Mouse (Mus musculus) stomach, embryonic 14.5 days (tissue): Measurements from ENCODE around the gene Gtse1. TPM values are rescaled to one million over a fixed set of nuclear protein-coding genes. Genes with fewer than 3 reads are reported as not detected.

Source experiments
- ATAC-seq: fragments of 200-750 bp; cut with Nextera tagmentation; 2 replicates; pipeline ENCODE4 v1.8.0; 2017; ENCODE audit warnings: low read depth, moderate TSS enrichment; ENCODE audit not compliant: insufficient number of reproducible peaks, insufficient read depth, low FRiP score
- H3K27ac ChIP-seq: fragments of 300-500 bp; sonication (generic); 2 replicates; pipeline ENCODE4 v1.5.1; 2014; ENCODE audit warnings: mild to moderate bottlenecking, low read length, moderate library complexity, mixed read lengths
- H3K27me3 ChIP-seq: fragments of 300-500 bp; sonication (generic); 2 replicates; pipeline ENCODE4 v1.6.1; 2014; ENCODE audit warnings: low read length, control low read depth, mixed read lengths; ENCODE audit not compliant: control insufficient read depth, insufficient read depth
- H3K36me3 ChIP-seq: fragments of 300-500 bp; sonication (generic); 2 replicates; pipeline ENCODE4 v1.6.1; 2014; ENCODE audit warnings: mild to moderate bottlenecking, control low read depth, low read length, moderate library complexity, mixed read lengths; ENCODE audit not compliant: control insufficient read depth, insufficient read depth
- H3K4me1 ChIP-seq: fragments of 300-500 bp; sonication (generic); 2 replicates; pipeline ENCODE4 v1.6.1; 2014; ENCODE audit warnings: low read length, control low read depth, mixed read lengths; ENCODE audit not compliant: control insufficient read depth, insufficient read depth
- H3K4me2 ChIP-seq: fragments of 300-500 bp; sonication (generic); replicated peaks from 2 replicates; pipeline ENCODE4 v1.6.1; 2014; ENCODE audit warnings: low read depth, low read length, control low read depth
- H3K4me3 ChIP-seq: fragments of 300-500 bp; sonication (generic); 2 replicates; pipeline ENCODE4 v1.5.1; 2014; ENCODE audit warnings: low read depth, low read length, control low read depth
- H3K9ac ChIP-seq: fragments of 300-500 bp; sonication (generic); replicated peaks from 2 replicates; pipeline ENCODE4 v1.6.1; 2014; ENCODE audit warnings: low read depth, mild to moderate bottlenecking, control low read depth, low read length, moderate library complexity, mixed read lengths
- H3K9me3 ChIP-seq: fragments of 300-500 bp; sonication (generic); 2 replicates; pipeline ENCODE4 v1.6.1; 2016; ENCODE audit warnings: low read depth, low read length, control low read depth; ENCODE audit not compliant: control insufficient read depth
- WGBS: fragments of 180-500 bp; shearing (Covaris S2); extraction: QIAGEN DNeasy Blood & Tissue Kit; methylation state at CpG from one replicate; pipeline ENCODE4 v1.1.7; 2014; 5-methylcytosine and 5-hydroxymethylcytosine counted together
- polyA plus RNA-seq: library from polyadenylated mRNA; unstranded; fragments of >200 nt; fragmentation: Nextera tagmentation; extraction: Ambion mirVana; gene quantifications from 2 replicates; pipeline ENCODE4 v1.2.1, GENCODE M21; 2014

The Gtse1 gene
- polyA plus RNA-seq, 1 experiment from 2014 or later: 24.9 TPM

DNA sequence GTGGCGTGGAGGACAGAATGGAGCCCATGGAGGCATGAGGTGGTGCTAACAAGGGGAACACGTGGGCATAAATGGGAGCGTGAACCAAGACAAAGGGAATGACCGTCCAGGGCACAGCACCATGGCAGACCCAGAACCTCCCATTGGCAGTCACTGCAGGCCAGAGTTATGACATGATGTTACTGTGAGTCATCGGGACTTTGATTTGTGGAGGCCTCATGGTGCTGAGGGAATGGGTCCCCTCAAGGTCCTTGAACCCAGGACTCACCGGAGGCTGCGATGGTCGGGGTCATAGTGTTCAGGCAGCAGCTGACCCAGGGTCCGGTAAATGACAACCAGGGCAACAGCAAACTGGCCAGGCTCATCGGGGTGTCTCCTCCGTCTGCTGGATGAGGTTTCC is 62.3 kb downstream of the Gtse1 start:
- WGBS: 95% methylated on average over 11 of the region's 11 CpGs

More for the DNA sequence above, 62.3 kb downstream of the Gtse1 start:
- ATAC-seq: no peak
- Histone ChIP-seq H3K9me3 (no peaks in the 10 kb centered on the region), H3K27ac (no peak overlapping the region), H3K27me3 (no peaks in the 10 kb centered on the region), H3K4me1 (no peaks in the 10 kb centered on the region), H3K9ac (no peak overlapping the region), H3K4me2 (no peak overlapping the region), H3K36me3 (no peaks in the 10 kb centered on the region), H3K4me3 (no peak overlapping the region)

Other genes with a start within 250 kb of the Gtse1 start
- 2.2 and 3.1 TPM in 2 replicates for gene Ppara, start 124.8 kb upstream of the Gtse1 start, polyA plus RNA-seq
- gene Cdpf1, start 48.0 kb upstream of the Gtse1 start, polyA plus RNA-seq: 27.1 TPM in 2 replicates
- gene Pkdrej, start 38.0 kb upstream of the Gtse1 start, polyA plus RNA-seq: 0.20 and 0.24 TPM in 2 replicates
- gene Ttc38, start 27.4 kb upstream of the Gtse1 start, polyA plus RNA-seq: 6.7 and 8.0 TPM in 2 replicates
- gene Trmu, start 19.6 kb downstream of the Gtse1 start, polyA plus RNA-seq: 38.6 and 41.9 TPM in 2 replicates
- 6.8 and 7.8 TPM in 2 replicates for gene Celsr1, start 174.0 kb downstream of the Gtse1 start, polyA plus RNA-seq
- gene Gramd4, start 197.9 kb downstream of the Gtse1 start, polyA plus RNA-seq: 7.2 and 7.6 TPM in 2 replicates